Mouse (Mus musculus) lung, adult 2 months (tissue): ENCODE data around the gene Haus5.

Experiments
- CTCF ChIP-seq: fragments of 200-500 bp; IDR thresholded peaks from 2 replicates; pipeline ENCODE4 v1.5.1; 2011; ENCODE audit warnings: mild to moderate bottlenecking, low read length, control low read depth; ENCODE audit not compliant: insufficient read depth
- POLR2A ChIP-seq: fragments of 200-500 bp; IDR thresholded peaks from 2 replicates; pipeline ENCODE4 v1.6.1; 2011; ENCODE audit warnings: low read depth, mild to moderate bottlenecking, control low read depth, low read length, borderline replicate concordance; ENCODE audit errors: extremely low read depth

GRCm38 (mm10) chr7:30626647-30627046 lies 38.1 kb downstream of the Haus5 start:
- TF ChIP-seq CTCF (no peak), POLR2A (no peak)
